Mouse (Mus musculus) G1E-ER4 (cell line): ENCODE results near the gene Rpl35a. TPM values are rescaled to one million over a fixed set of nuclear protein-coding genes. Genes with fewer than 3 reads are reported as not detected.

ENCODE experiments used
- GATA1 ChIP-seq: IDR thresholded peaks from one replicate; pipeline ENCODE4 v1.8.0; 2012; ENCODE audit warnings: low read length, inconsistent platforms
- polyA plus RNA-seq: library from polyadenylated mRNA; stranded (reverse); fragments of >175 nt; gene quantifications from 2 replicates; pipeline ENCODE4 v1.2.3, GENCODE M21; 2012

Gene Rpl35a
- polyA plus RNA-seq, 1 experiment: 82.9 TPM

DNA sequence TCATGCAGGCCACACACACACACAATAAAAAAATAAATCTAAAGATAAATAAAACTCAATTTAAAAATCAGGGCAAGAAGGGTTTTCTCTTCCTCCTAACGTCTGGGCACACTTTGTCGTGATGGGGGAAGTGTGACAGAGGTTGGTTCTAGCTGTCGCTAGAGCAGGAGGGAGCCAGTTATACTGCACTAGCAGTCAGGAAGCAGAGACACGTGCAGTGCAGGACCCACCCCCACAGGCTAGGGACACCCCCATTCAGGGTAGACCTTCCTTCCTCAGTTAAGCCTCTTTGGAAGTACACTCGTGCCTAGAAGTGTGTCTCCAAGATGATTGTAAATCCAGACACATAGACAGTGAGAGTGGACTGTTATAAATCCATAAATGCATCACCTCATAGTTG, 18.7 kb downstream of the Rpl35a start:
- no peak for TF ChIP-seq GATA1

DNA sequence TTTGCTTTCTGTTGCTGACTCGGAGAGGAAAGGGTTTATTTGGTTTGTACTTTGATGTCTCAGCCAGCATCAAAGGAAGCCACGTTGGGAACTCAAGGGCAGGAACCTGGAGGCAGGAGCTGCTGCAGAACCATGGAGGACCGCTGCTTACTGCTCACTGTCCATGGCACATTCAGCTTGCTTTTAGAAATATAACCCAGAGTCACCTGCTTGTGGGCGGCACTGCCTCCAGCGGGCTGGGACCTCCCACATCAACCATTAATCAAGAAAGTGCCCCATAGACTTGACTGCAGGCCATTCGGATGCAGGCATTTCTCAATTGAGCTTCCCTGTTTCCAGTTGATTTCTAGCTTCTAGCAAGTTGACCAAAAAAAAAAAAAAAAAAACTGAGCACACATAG, 19.8 kb downstream of the Rpl35a start:
- TF ChIP-seq GATA1: no peak

DNA sequence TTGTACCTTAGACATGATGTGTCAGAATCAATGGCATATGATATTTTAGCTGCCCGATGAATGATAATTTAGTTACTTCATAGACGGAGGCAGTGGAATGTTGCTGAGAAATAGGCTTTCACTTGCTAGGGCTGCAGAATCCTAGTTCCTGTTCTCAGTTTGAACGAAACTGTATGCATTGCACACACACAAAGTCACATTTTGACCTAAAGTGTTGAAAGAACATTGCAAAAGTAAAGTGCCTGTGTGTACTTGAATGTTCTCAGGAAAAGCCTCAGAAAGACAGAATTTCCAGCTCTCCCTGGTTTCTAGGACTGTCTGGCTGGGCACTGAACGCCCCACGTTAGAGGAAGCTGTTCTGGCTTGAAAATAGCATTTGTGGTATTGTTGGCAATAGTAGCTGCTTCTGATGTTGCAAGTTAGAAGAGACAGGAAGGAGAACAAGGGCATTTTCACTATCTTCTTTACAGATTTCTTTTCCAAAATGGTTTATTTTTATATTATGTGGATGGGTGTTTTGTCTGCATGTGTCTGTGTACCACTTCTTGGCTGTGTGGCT, 20.9 kb downstream of the Rpl35a start:
- no peak for TF ChIP-seq GATA1

- no peak for TF ChIP-seq GATA1
Measured at GRCm38 (mm10) chr16:33080063-33080462, 23.8 kb downstream of the Rpl35a start.

DNA sequence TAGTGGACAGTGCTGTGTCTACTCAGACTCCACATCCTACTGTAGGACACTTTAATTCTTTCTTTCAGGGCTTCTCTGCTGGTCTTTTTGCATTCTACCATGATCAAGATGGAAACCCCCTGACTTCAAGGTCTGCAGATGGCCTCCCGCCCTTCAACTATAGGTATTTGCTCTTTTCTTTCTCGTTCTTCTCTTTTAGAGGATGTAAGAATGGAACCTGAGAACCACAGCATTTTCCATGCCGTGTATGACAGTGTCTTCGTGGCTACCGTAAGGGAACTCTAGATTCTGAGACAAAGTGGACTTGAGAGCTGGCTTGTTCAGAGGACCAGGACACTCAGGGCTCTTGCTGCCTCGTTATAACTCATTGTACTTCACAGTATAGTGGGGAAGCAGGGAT, 26.7 kb downstream of the Rpl35a start:
- TF ChIP-seq GATA1: no peak

DNA sequence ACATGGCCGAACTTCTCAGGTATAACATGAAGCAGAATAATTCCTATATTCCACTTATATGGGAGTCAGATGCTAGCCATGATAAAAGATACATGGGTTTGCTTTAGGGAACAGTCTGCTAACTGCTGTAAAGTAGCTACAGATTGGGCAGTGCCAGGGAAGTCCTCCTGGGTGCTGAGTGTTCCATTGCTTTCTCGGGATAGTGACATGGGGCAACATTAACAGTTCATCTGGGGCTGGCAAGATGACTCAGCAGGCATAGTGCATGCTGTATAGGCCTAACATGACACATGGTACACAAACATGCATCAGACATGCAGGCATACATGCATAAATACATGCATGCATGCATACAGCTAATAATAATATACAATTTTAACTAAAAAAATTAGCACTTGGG, 27.7 kb downstream of the Rpl35a start:
- no peak for TF ChIP-seq GATA1

- TF ChIP-seq GATA1: no peak
Measured at GRCm38 (mm10) chr16:33085666-33086065, 29.4 kb downstream of the Rpl35a start.

Other genes with a start within 250 kb of the Rpl35a start
- gene Smbd1, start 246.0 kb upstream of the Rpl35a start, polyA plus RNA-seq: not detected in 2 replicates
- 192 and 286 TPM in 2 replicates for gene Fyttd1, start 179.0 kb upstream of the Rpl35a start, polyA plus RNA-seq
- 8.8 and 9.3 TPM in 2 replicates for gene Rubcn, start 178.7 kb upstream of the Rpl35a start, polyA plus RNA-seq
- 9.0 and 11.8 TPM in 2 replicates for gene Lrch3, start 142.4 kb upstream of the Rpl35a start, polyA plus RNA-seq
- 1.2 and 3.0 TPM in 2 replicates for gene Iqcg, start 235 bp upstream of the Rpl35a start, polyA plus RNA-seq
- 0.28 and 0.42 TPM in 2 replicates for gene Lmln, start 6.1 kb downstream of the Rpl35a start, polyA plus RNA-seq
- gene Osbpl11, start 128.6 kb downstream of the Rpl35a start, polyA plus RNA-seq: 3.0 and 3.7 TPM in 2 replicates
- gene Snx4, start 195.0 kb downstream of the Rpl35a start, polyA plus RNA-seq: 30.8 and 55.6 TPM in 2 replicates